Mouse (Mus musculus): Measurements from ENCODE around the gene Selplg. TPM values are rescaled to one million over a fixed set of nuclear protein-coding genes. Genes with fewer than 3 reads are reported as not detected.

Selplg gene
- polyA plus RNA-seq (2012; rRNA removed): 274 and 338 TPM in 2 replicates

DNA sequence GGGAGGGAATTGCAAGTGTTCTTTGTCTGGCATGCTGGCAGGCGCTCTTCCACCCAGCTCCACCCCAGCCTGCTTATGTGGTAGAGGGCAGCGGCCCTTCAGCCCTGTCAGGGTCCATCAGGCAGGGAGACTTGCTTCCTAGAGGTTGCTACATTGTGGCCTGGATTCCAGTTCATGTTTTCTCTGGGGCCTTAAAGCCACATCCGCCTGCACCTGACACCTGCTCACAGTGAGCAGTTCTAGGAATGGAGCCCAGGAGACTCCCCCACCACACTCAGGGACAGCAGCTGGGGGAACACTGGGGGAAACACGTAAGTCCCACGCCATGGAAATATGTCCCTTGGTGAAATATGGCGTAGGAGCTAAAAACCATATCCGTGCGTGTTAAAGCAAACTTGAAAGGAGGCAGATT lies at the start of gene Selplg:
TSS of gene Selplg (minus strand) at position 155 of the 412 bp plus-strand sequence.
- Histone ChIP-seq H3K27ac (ENCODE audit: insufficient read depth, low read length) (peak within 1 kb of the TSS; percentile 93), H3K27me3 (ENCODE audit: control insufficient read depth, insufficient read depth, low read length) (no peaks in the 10 kb centered on the region), H3K36me3 (ENCODE audit: control insufficient read depth, insufficient read depth, low read length) (no peaks in the 10 kb centered on the region), H3K4me3 (ENCODE audit: extremely low read depth, insufficient read depth, insufficient read length) (peak within 1 kb of the TSS; percentile 49), H3K4me1 (ENCODE audit: control insufficient read depth, insufficient read depth, insufficient read length) (peaks cover 38% of the 10 kb centered on the region)
- TF ChIP-seq CTCF (IDR thresholded peaks at IDR 0.05; ENCODE audit: extremely low read depth, insufficient read depth, insufficient read length, insufficient replicate concordance) (no peak), POLR2A (IDR thresholded peaks at IDR 0.05; ENCODE audit: low read depth, low read length) (no peak)
- DNase-seq (ENCODE audit: low read depth in 1 of 2, low spot score in 2 of 2): peak; percentile 64 to 80
- WGBS: 17% methylated on average over 8 of the region's 8 CpGs

DNA sequence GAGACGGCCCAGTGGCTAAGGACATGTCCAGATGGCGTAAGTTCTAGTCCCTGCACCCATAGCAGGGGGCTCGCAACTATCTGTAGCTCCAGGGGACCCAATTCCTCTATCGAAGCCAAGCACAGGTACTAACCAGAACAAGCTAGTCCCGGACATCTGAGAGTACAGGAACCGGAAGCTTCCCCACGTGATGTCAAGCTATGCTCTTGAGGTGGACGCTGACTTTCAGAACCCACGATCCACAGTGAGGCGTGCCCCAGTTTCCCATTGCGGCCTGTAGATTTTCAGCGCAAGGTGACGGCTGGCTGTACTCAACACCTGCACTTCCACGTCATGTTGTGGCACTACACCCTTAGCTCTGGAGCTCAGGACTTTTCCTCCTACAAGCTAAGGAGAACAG lies 48.7 kb upstream of the Selplg start:
- 94% methylated on average over 14 of the region's 14 CpGs for WGBS
- Histone ChIP-seq H3K36me3 (ENCODE audit: control insufficient read depth, insufficient read depth, low read length) (peaks cover 14% of the 10 kb centered on the region), H3K27me3 (ENCODE audit: control insufficient read depth, insufficient read depth, low read length) (no peaks in the 10 kb centered on the region), H3K4me3 (ENCODE audit: extremely low read depth, insufficient read depth, insufficient read length) (no peak overlapping the region), H3K4me1 (ENCODE audit: control insufficient read depth, insufficient read depth, insufficient read length) (no peaks in the 10 kb centered on the region), H3K27ac (ENCODE audit: insufficient read depth, low read length) (no peak overlapping the region)
- TF ChIP-seq POLR2A (IDR thresholded peaks at IDR 0.05; ENCODE audit: low read depth, low read length): no peak
- no peak for TF ChIP-seq CTCF (IDR thresholded peaks at IDR 0.05; ENCODE audit: extremely low read depth, insufficient read depth, insufficient read length, insufficient replicate concordance)
- no peak for DNase-seq (ENCODE audit: low read depth in 1 of 2, low spot score in 2 of 2)

DNA sequence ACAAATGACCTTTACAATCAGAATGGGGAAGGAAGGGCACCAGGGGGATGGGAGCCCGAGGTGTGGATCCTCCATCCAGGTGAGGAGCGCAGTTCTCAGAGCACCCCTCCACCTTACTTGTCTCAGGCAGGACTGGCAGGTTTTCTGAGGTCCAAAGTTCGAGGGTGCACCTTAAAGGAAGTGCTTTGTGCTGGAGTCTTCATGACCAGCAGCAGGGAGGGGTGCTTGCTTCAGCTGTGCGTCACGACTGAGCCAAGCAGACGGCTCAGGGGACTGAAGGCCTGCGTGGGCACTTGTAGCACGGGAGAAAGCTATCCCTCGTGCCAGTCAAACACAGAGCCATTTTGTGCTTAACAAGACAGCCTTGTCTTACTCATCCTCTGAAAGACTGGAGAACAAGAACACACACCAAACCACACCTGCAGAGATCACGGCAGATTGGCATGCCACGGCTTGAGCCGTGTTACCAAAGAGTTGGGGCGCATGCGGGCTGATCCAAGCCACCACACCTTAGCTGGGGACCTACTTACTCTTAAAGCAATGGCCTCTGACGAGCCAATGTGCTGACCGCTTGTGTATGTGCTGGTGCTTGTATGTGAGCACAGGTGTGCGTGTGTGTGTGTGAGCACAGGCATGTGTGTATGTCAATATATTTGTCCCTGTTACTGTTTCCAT lies 46.6 kb upstream of the Selplg start:
- H3K27ac ChIP-seq (ENCODE audit: insufficient read depth, low read length): no peak overlapping the region
- DNase-seq (ENCODE audit: low read depth in 1 of 2, low spot score in 2 of 2): no peak
- TF ChIP-seq CTCF (IDR thresholded peaks at IDR 0.05; ENCODE audit: extremely low read depth, insufficient read depth, insufficient read length, insufficient replicate concordance) (no peak), POLR2A (IDR thresholded peaks at IDR 0.05; ENCODE audit: low read depth, low read length) (no peak)
- no peaks in the 10 kb centered on the region for H3K27me3 ChIP-seq (ENCODE audit: control insufficient read depth, insufficient read depth, low read length)
- no peaks in the 10 kb centered on the region for H3K4me1 ChIP-seq (ENCODE audit: control insufficient read depth, insufficient read depth, insufficient read length)
- peaks cover 18% of the 10 kb centered on the region for H3K36me3 ChIP-seq (ENCODE audit: control insufficient read depth, insufficient read depth, low read length)
- WGBS: 93% methylated on average over 17 of the region's 17 CpGs
- no peak overlapping the region for H3K4me3 ChIP-seq (ENCODE audit: extremely low read depth, insufficient read depth, insufficient read length)

DNA sequence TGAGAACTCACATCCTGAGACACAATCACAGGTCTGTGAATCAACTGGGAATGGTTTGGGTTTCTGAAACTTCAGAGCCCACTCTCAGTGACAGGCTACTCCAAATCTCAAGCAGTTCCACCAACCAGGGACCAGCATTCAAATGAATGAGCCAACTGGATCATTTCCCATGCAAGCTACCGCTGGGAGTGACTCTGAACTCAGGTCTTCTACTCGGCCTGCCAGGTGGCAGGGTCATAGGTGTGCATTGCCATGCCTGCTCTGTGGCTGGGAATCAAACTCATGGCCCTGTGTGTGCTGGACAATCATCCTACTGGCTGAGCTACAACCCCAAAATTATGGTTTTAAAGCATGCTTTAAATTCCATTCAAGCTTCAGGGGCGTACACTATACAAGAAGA lies 45.1 kb upstream of the Selplg start:
- Histone ChIP-seq H3K27ac (ENCODE audit: insufficient read depth, low read length) (no peak overlapping the region), H3K4me1 (ENCODE audit: control insufficient read depth, insufficient read depth, insufficient read length) (peaks cover 5% of the 10 kb centered on the region; the same call in 1 of the 2 replicates), H3K36me3 (ENCODE audit: control insufficient read depth, insufficient read depth, low read length) (peaks cover 18% of the 10 kb centered on the region), H3K27me3 (ENCODE audit: control insufficient read depth, insufficient read depth, low read length) (no peaks in the 10 kb centered on the region), H3K4me3 (ENCODE audit: extremely low read depth, insufficient read depth, insufficient read length) (no peak overlapping the region)
- TF ChIP-seq POLR2A (IDR thresholded peaks at IDR 0.05; ENCODE audit: low read depth, low read length): no peak
- TF ChIP-seq CTCF (IDR thresholded peaks at IDR 0.05; ENCODE audit: extremely low read depth, insufficient read depth, insufficient read length, insufficient replicate concordance): no peak
- WGBS: 88% methylated on average over 3 of the region's 3 CpGs
- DNase-seq (ENCODE audit: low read depth in 1 of 2, low spot score in 2 of 2): no peak

DNA sequence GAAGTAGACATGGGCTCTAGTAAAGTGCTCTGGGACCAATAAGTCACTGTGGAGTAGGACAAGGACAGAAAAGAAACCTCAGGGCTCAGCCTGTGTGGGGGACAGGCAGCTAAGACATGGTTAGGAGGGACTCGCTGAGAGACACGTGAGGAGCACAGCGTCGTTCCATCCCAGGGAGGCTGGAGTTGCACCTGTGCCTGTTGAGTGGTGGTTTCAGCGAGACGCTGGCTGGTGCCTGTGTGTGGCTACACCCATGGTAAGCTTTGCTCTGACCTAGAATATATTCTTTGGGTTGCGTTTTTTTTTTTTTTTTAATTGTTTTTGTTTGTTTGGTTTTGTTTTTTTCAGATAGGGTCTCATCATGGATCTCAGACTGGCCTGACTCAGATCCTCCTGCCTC lies 43.7 kb upstream of the Selplg start:
- H3K27me3 ChIP-seq (ENCODE audit: control insufficient read depth, insufficient read depth, low read length): no peaks in the 10 kb centered on the region
- no peak for DNase-seq (ENCODE audit: low read depth in 1 of 2, low spot score in 2 of 2)
- peaks cover 11% of the 10 kb centered on the region; the same call in 1 of the 2 replicates for H3K36me3 ChIP-seq (ENCODE audit: control insufficient read depth, insufficient read depth, low read length)
- no peak overlapping the region for H3K27ac ChIP-seq (ENCODE audit: insufficient read depth, low read length)
- whole genome bisulfite sequencing: 87% methylated on average over 7 of the region's 7 CpGs
- H3K4me1 ChIP-seq (ENCODE audit: control insufficient read depth, insufficient read depth, insufficient read length): peaks cover 7% of the 10 kb centered on the region; the same call in 1 of the 2 replicates
- TF ChIP-seq POLR2A (IDR thresholded peaks at IDR 0.05; ENCODE audit: low read depth, low read length) (no peak), CTCF (IDR thresholded peaks at IDR 0.05; ENCODE audit: extremely low read depth, insufficient read depth, insufficient read length, insufficient replicate concordance) (no peak)
- H3K4me3 ChIP-seq (ENCODE audit: extremely low read depth, insufficient read depth, insufficient read length): no peak overlapping the region

DNA sequence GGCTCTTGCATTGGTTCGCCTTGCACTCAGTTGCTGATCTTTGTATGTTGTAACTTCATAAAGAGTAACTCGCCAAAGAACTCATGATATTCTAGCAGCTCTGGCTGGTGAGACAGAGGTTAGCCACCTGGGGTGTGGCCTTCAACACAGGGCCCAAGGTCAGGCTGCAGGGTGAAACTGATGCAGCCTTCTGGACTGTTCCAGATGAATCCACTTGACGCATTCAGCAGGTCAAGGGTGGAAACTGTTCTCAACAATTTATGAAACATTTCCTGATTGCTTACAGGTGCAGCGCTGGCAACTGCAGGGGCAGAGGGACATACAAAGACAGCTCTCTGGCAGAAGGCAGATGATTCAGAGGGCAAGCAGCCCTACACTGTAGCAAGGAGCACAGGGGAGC lies 43.2 kb upstream of the Selplg start:
- 95% methylated on average over 4 of the region's 4 CpGs for WGBS
- no peak overlapping the region for H3K4me3 ChIP-seq (ENCODE audit: extremely low read depth, insufficient read depth, insufficient read length)

More for the DNA sequence above, 43.2 kb upstream of the Selplg start:
- no peak for DNase-seq (ENCODE audit: low read depth in 1 of 2, low spot score in 2 of 2)
- TF ChIP-seq CTCF (IDR thresholded peaks at IDR 0.05; ENCODE audit: extremely low read depth, insufficient read depth, insufficient read length, insufficient replicate concordance) (no peak), POLR2A (IDR thresholded peaks at IDR 0.05; ENCODE audit: low read depth, low read length) (no peak)
- H3K27me3 ChIP-seq (ENCODE audit: control insufficient read depth, insufficient read depth, low read length): no peaks in the 10 kb centered on the region
- no peak overlapping the region for H3K27ac ChIP-seq (ENCODE audit: insufficient read depth, low read length)
- peaks cover 10% of the 10 kb centered on the region; the same call in 1 of the 2 replicates for H3K4me1 ChIP-seq (ENCODE audit: control insufficient read depth, insufficient read depth, insufficient read length)
- H3K36me3 ChIP-seq (ENCODE audit: control insufficient read depth, insufficient read depth, low read length): peaks cover 8% of the 10 kb centered on the region; the same call in 1 of the 2 replicates

Data from spleen, adult 2 months (tissue).